Mouse (Mus musculus): ENCODE measurements around the gene Pcdh7. TPM values are rescaled to one million over a fixed set of nuclear protein-coding genes. Genes with fewer than 3 reads are reported as not detected.
"Not testable (repeated sequence)": the region's sequence is repeated elsewhere in the genome, so short reads cannot be mapped to it uniquely, and the experiment has no call there.

Pcdh7 gene
- polyA plus RNA-seq, 1 experiment from 2014 or later: 11.3 TPM

- H3K9ac ChIP-seq; H3K36me3 ChIP-seq; H3K27me3 ChIP-seq; H3K4me1 ChIP-seq; H3K4me2 ChIP-seq (replicated peaks); H3K9me3 ChIP-seq (replicated peaks); H3K4me3 ChIP-seq (replicated peaks); ATAC-seq (ENCODE audit: insufficient number of reproducible peaks, low FRiP score, low TSS enrichment, low read depth): not testable (repeated sequence)
- H3K27ac ChIP-seq (replicated peaks): 0 out of 2 replicates have a peak overlapping the region, but pooled peaks have one; percentile 55
These were observed 456.6 kb downstream of the Pcdh7 start for GRCm38 (mm10) chr5:58174335-58174734.

- no peak for ATAC-seq (ENCODE audit: insufficient number of reproducible peaks, low FRiP score, low TSS enrichment, low read depth)
- peaks cover 3% of the 10 kb centered on the region; the same call in 1 of the 2 replicates for H3K4me1 ChIP-seq
- WGBS: 94% methylated on average over 3 of the region's 3 CpGs
- no peak overlapping the region for H3K4me3 ChIP-seq (replicated peaks)
- H3K4me2 ChIP-seq (replicated peaks): no peak overlapping the region
- H3K36me3 ChIP-seq: no peaks in the 10 kb centered on the region
- no peaks in the 10 kb centered on the region for H3K27me3 ChIP-seq
- H3K9me3 ChIP-seq (replicated peaks): no peaks in the 10 kb centered on the region
- no peak overlapping the region for H3K9ac ChIP-seq
- no peak overlapping the region for H3K27ac ChIP-seq (replicated peaks)
These were observed 457.8 kb downstream of the Pcdh7 start for GRCm38 (mm10) chr5:58175532-58175931.

All from embryonic facial prominence, embryonic 15.5 days (tissue).